Mouse (Mus musculus): ENCODE measurements at regions not wholly inside any gene's neighbourhood (a gene's known extent, or its start where the extent isn't known, plus 50 kb on each side); places are given as distances from the start of the nearest gene placed in this dataset.
"Not testable (repeated sequence)": the region's sequence is repeated elsewhere in the genome, so short reads cannot be mapped to it uniquely, and the experiment has no call there.

GRCm38 (mm10) chr8:26608588-26608987, 368.5 kb upstream of the Zfp703 start:
- DNase-seq = no peak

GRCm38 (mm10) chr8:26612153-26612552, 365.0 kb upstream of the Zfp703 start:
- no peak for DNase-seq

- no peak for DNase-seq
These were observed 354.6 kb upstream of the Zfp703 start for GRCm38 (mm10) chr8:26622311-26623052.

GRCm38 (mm10) chr8:26626186-26626585, 350.9 kb upstream of the Zfp703 start:
- no peak for DNase-seq

- peak; percentile 44 for DNase-seq
These were observed 350.5 kb upstream of the Zfp703 start for GRCm38 (mm10) chr8:26626651-26627077.

GRCm38 (mm10) chr8:26627191-26627891, 349.8 kb upstream of the Zfp703 start:
- DNase-seq = peak; percentile 26

- no peak for DNase-seq
These were observed 346.6 kb upstream of the Zfp703 start for GRCm38 (mm10) chr8:26630544-26630943.

- no peak for DNase-seq
These were observed 341.4 kb upstream of the Zfp703 start for GRCm38 (mm10) chr8:26635701-26636100.

GRCm38 (mm10) chr8:26645375-26645774, 331.8 kb upstream of the Zfp703 start:
- not testable (repeated sequence) for DNase-seq

GRCm38 (mm10) chr8:26650287-26650686, 326.8 kb upstream of the Zfp703 start:
- DNase-seq = no peak

- DNase-seq = no peak
These were observed 321.2 kb upstream of the Zfp703 start for GRCm38 (mm10) chr8:26655897-26656296.

GRCm38 (mm10) chr8:26656310-26657075, 320.6 kb upstream of the Zfp703 start:
- DNase-seq = no peak

GRCm38 (mm10) chr8:26659381-26659780, 317.7 kb upstream of the Zfp703 start:
- no peak for DNase-seq

GRCm38 (mm10) chr8:26669541-26669940, 307.6 kb upstream of the Zfp703 start:
- DNase-seq = no peak

GRCm38 (mm10) chr8:26672486-26673395, 304.4 kb upstream of the Zfp703 start:
- no peak for DNase-seq

GRCm38 (mm10) chr8:26677584-26678138, 299.5 kb upstream of the Zfp703 start:
- DNase-seq = no peak

- DNase-seq = no peak
These were observed 296.2 kb upstream of the Zfp703 start for GRCm38 (mm10) chr8:26680891-26681381.

GRCm38 (mm10) chr8:26687146-26687545, 290.0 kb upstream of the Zfp703 start:
- no peak for DNase-seq

- no peak for DNase-seq
These were observed 289.1 kb upstream of the Zfp703 start for GRCm38 (mm10) chr8:26688035-26688434.

- DNase-seq = no peak
These were observed 288.2 kb upstream of the Zfp703 start for GRCm38 (mm10) chr8:26688745-26689478.
